Mouse (Mus musculus) large intestine, adult 2 months (tissue): ENCODE measurements at regions not wholly inside any gene's neighbourhood (a gene's known extent, or its start where the extent isn't known, plus 50 kb on each side); places are given as distances from the start of the nearest gene placed in this dataset.
A peak's percentile ranks its signal among the peaks of the same experiment; 100 is the strongest.
"Not testable (repeated sequence)": the region's sequence is repeated elsewhere in the genome, so short reads cannot be mapped to it uniquely, and the experiment has no call there.

Experiments
- DNase-seq: peaks from one replicate; pipeline ENCODE4 v3.0.0-alpha.2; 2012; ENCODE audit warnings: low read depth, low spot score
- WGBS: fragments of 180-500 bp; shearing (Covaris S2); methylation state at CpG from one replicate; pipeline ENCODE4 v1.1.7; 2018; 5-methylcytosine and 5-hydroxymethylcytosine counted together

DNA sequence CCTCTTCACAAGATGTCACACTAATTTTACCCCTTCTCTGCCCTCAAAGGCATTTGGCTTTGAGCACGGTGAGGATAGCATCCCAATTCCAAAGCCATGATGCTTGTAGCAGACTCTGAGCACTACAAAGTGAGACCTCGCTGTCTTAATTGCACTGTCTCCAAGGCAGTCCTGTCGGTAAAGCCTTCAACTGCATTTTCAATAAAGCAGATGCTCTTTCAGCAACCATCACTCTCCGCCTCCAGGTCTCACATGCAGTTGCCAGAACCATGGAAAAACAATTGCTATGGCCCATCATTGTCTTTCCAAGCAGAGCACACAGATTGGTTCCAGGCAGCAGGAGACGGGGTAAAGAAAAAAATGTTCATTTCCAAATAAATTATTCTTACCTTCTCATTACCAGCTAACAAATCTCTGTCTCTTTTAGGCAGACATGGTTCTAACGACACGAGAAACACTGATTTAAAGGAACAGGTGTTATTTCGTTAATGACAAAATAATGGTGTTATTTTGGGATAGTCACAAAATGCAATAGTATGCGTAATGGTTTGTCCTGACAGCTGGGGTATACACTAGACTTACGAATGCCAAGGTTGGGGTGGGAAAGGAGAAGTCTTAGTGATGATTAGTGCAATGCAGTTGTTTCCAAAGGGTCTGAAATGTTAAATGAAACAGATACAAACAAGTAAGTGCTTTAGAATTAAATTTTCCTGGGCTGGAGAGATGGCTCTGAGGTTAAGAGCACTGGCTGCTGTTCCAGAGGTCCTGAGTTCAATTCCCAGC is 175.2 kb downstream of the Enc1 start:
- no peak for DNase-seq
- WGBS = 85% methylated on average over 10 of the region's 10 CpGs

DNA sequence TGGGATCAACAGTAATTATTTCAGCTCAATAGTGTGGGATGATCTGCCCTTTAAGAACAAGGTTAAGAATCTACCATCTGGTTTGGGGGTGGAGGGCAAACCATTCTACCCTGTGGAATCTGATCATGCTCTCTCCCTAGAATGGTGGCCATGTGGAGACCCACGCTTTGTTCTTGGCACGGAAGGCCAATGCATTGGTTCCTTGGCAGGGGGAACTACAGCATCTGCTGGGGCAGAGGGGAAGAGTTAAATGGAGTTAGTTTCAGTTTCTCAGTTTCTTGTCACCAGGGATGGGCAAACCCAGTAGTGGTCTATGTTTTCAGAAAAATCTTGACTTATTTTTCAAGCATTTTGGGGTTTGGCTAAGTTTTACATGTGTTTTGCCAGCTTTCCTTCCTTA is 174.5 kb downstream of the Enc1 start:
- 87% methylated on average over 2 of the region's 2 CpGs for WGBS
- no peak for DNase-seq

DNA sequence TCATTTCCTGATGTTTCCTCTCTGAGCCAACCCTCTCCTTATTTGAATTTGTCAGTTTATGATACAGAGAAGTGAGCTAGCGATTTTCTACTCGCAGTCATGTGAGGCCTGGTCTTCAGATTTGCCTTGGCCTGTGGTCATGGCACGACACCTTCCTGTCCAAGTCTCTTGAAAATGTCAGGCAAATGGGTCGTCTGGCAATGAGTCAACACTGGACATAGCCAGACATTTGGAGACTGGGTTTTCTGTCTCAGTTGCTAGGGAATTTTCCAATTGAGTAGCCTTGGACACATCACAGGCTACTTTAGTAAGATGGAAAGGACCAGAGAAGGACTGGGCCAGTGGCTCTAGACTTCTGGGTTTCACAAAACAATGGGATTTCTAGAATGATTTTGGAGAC is 171.2 kb downstream of the Enc1 start:
- DNase-seq = no peak
- 79% methylated on average over 4 of the region's 4 CpGs for WGBS

DNA sequence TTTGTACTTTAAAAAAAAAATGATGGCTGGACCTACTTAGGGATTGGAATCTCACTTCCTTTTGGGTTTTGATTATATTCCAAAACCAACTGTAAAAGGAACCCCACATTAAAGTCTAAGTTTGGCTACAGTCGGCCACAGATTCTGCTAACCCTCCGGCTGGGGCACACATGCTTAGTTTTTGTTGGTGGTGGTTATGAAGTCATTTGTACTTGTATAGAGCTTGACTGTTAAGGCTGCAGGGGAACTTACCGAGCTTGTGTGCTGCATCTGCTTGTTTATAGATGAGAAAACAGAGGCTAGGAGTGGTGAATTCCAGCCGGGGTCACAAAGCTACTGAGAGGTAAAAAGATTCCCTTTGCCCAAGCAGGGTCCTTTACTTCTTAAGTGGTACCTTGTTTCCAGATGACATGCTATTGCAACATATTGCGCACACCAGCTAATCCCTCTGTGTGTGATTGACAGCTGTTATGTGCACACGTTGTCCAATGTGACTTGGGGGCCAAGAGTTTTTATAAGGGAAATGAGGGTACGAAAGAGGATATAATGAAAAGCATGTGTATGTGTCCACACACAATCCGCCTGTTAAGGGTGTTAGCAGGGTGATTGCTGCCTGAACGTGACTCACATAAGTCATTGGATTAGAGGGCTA is 169.8 kb downstream of the Enc1 start:
- DNase-seq = no peak
- WGBS = 78% methylated on average over 9 of the region's 9 CpGs

DNA sequence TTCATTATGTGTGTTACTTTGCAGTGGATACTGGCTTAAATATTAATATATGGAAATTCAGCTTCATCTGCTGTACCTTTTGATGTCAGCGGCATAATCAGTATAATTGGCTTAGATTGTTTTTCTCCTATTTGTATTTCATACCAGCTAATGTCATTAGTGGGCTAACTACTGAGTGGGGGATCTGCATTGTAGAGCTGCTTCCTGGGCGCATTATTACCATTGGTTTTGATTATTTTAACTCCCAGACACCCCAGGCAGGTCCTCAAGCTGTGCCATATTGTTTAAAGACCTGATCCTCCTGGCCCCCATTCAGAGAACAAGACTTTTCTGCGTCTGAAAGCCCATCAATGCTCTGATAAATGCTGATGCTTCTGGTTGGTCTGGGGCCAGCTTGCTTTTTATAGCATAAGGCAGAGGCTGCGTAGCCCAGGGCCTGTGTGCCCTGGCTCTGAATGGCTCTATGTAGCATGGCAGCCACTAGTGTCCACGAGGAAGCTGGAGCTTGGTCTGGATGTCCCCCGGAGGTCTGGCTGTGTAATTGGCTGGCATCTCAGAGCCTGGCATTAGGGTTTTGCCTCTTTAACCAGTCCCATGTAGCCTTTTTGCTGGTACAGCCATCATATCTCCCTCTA is 169.1 kb downstream of the Enc1 start:
- no peak for DNase-seq
- 88% methylated on average over 6 of the region's 6 CpGs for WGBS

DNA sequence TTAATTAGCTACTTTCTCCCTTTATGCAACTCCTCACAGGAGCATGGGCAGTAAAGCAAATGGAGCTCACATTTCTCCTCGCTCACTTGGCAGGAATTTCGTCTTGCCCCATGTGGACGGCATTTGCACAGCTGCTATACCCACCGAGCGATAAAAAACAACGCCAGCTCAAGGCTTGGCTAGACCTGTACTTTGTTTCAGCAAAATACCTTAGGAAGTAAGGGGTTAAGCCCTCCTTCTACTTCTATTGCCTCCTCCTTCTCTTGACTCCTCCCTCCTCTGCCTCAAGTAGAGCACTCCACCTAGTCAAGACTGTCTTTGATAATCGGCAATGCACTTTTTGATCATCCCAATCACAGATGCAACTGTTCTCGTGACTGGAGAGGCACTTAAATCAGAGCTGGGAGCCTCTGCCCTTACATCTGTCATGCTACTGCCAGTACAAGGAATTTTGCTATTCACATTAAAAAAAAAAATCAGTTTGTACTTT is 168.4 kb downstream of the Enc1 start:
- 81% methylated on average over 8 of the region's 8 CpGs for WGBS

DNA sequence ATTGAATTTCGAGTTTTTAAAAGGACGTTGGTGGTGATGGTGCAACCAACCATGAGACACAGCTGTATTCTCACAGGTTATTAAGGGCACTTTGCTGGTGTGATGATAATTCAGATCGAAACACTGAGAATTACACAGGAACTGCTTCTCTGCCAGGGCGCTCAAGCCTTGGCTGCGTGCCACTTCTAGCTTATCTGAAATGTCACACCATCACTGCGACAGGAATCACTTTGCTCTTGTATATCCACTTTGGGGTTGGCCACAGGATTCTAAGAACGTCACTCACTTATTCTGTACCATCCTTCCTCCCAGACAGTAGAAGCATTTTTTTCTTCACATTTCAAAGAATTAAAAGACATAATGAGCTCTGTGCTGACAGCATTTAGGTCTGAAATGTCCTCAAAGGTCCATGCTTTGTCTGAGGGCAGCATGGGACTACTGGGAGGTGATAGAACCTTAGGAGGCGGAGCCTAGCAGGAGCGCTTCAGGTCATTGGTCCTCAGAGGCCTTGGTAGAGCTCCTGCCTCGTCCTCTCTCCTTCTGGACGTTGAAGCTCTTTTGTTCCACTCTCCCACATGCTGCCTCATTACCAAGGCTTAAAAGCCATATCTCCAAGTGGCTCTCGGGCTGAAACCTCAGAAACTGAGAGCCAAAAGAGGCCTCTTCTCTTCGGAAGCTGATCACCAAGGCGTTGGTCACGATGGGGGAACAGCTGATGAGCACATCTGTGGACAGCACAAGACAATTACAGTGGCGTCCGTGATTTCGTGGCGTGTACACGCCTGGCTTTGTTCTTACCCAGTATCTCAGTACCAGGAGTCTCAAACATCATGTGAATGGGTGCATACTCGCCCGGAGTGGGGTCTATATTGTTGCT is 167.7 kb downstream of the Enc1 start:
- WGBS = 69% methylated on average over 22 of the region's 22 CpGs
- no peak for DNase-seq

More for the DNA sequence above, 168.4 kb downstream of the Enc1 start:
- no peak for DNase-seq

DNA sequence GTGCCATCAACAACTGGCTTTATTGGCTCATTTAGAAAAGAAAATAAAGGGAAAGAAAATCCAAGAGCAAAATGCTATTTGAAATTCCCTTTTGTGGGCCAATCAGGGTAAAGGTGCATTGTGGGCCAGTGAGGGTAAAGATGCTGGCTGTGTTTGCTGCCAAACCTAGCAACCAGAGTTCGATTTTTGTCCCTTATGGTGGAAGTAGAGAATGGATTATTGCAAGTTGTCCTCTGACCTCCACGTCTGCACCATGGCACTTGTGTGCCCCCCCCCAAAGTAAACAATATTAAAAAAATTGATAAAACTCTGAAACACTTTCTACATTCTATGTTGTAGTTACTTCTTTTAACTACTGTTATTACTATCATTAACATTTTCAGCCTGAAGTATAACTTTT is 166.9 kb downstream of the Enc1 start:
- 35% methylated on average over 2 of the region's 2 CpGs for WGBS
- no peak for DNase-seq

DNA sequence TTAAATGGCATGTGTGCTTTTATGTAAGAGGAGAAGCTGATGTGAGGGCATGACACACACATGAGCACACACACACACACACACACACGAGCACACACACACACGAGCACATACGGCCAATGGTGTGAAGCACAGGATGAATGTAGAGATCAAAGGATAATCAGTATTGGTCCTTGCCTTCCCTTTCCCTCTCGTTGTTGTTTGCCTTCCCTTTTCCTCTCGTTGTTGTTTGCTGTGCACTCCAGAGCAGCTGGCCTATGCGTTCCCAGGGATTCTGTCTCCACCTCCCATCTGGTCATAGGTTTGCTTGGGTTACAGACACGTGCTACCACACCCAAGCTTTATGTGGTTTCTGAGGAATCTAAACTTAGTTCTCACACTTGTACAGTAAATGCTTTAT is 165.8 kb downstream of the Enc1 start:
- 22% methylated on average over 7 of the region's 7 CpGs for WGBS
- DNase-seq = peak; percentile 68

DNA sequence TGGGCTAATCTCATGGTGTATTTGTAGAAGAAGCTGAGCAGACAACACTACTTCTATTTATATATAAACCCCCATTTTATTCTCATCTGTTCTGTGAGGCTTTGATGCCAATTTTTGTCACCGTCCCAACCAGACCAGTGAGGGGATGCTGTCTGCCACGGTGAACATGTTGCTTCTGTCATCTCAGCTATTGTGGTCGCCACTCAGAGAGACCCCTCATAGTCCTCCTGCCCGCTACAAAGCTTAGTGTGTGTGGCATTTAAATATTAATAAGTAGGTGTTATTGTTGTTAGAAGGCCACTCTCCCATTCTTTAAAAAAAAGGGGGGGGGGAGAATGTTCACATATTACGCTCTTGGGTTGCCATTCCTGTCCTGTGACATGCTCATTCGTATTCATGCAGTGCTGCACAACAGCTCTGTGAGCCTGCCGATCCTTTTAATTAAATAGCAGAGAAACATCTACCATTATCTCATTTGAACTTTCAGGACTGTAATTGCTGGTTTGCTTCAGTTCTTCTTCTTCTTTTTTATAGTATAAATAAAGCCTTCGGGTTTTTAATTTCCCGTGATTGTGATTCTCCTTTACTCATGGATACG is 161.4 kb downstream of the Enc1 start:
- WGBS = 95% methylated on average over 10 of the region's 10 CpGs

DNA sequence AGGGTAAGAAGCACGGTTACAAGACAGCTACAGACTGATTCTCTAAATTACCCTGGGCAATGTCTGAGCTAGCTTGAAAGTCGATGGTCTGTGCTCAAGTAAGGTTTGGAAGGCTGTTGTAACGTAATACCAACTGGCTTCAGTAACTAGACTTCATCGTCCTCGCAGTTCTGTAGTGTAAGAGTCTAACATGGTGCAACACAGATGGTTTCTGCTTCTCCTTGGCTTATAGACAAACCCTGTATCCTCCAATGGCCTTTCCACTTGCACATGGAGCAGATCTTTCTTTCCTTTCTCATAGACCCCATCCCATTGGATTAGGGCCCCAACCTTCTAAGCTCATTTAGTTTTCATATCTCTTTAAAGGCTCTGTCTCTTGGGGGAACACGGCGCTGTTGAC is 160.7 kb downstream of the Enc1 start:
- DNase-seq = no peak
- WGBS = 91% methylated on average over 7 of the region's 7 CpGs

More for the DNA sequence above, 161.4 kb downstream of the Enc1 start:
- no peak for DNase-seq

DNA sequence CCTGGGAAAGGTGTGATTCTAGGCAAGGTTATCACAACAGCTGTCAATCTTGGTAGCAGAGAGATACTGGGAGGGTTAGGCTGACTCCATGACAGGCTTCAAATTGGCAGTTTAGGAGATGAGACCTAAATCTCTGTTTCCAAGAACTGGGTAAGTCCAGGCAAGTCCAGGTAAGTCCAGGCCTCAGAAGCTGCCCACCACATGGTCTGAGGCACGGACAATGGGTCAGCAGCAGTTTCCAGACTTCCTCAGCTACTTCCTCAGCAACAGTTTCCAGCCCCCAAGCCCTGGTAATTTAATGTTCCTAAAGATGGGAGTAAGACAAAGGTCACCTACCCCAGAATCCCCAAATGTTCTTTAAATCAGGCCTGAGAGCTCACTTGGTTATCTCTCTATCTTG is 157.1 kb downstream of the Enc1 start:
- 70% methylated on average over 1 of the region's 1 CpGs for WGBS
- no peak for DNase-seq

DNA sequence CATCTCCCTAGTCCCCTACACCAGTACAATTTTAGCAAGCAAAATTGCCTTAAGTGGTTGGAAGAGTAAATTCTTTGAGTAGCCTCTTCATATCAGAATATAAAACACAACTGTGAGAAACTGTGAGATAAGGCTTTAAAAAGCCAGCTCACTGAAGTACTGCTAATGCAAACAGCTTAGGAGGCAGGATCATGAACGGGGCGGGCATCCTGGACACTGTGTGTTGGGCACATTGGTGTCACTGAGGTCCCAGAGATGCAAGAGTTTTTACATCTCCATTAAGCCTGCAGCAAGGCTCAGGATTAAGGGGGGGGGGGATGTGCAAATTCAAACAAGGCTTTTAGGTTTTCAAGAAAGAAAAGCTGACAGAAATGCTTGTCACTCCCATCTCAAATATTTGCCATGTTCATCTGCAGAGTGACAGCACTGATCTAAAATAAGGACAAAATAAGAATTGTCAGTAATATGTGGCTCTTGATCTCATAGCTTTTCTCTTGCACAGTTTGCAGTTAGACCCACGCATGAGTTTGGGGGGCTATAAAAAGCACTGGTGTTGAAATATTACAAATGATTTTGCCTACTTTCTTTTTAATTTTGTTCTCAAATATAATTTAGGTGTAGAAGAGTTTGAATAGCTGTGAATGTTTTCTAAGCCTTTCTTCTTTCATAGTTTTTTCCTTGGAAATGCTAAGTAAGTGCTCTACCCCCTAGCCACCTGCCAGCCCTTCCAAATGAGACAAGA is 156.2 kb downstream of the Enc1 start:
- no peak for DNase-seq

DNA sequence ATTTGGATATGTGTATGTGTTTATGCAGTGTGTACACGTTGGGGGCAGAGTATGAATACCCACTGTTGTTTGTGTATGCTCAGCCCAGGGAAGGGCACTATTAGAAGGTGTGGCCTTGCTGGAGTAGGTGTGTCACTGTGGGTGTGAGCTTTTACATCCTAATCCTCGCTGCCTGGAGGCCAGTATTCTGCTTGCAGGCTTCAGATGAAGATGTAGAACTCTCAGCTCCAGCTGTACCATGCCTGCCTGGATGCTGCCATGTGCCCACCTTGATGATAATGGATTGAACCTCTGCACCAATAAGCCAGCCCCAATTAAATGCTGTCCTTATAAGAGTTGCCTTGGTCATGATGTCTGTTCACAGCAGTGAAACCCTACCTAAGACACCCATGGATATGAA is 155.4 kb downstream of the Enc1 start:
- WGBS = 44% methylated on average over 2 of the region's 2 CpGs

More for the DNA sequence above, 156.2 kb downstream of the Enc1 start:
- 83% methylated on average over 3 of the region's 3 CpGs for WGBS

DNA sequence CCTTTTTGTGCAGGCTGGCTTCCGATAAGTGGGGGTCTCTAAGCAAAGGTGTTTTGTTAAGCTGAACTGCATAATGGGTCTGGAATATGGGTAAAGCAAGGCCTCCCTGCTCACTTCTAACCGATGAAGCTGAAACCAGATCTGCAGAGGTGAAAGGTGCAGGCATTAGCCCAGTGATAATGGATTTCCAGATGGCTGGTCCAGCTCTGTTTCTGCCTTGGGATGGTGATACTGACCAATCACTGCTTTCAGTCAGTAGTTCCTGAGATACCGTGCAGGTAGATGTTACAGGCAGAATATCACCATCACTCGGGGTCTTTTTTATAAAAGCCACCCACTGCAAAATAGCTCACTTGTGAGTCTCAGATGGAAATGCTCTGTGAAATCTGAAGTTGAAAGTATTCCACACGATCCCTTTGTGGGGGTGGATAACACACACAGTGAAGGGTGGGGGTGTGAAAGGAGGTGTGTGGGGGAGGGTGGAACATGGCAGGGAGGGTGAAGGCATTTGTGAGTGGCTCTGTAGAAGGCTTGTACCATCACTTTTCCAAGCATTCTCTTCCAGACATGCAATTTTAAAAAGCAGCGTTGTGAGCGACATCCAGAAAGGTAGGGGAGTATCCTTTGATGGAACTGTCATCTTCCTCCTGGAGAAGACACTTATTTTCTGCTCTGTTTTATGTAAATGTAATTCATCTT is 154.0 kb downstream of the Enc1 start:
- WGBS = 90% methylated on average over 7 of the region's 7 CpGs

More for the DNA sequence above, 155.4 kb downstream of the Enc1 start:
- not testable (repeated sequence) for DNase-seq

DNA sequence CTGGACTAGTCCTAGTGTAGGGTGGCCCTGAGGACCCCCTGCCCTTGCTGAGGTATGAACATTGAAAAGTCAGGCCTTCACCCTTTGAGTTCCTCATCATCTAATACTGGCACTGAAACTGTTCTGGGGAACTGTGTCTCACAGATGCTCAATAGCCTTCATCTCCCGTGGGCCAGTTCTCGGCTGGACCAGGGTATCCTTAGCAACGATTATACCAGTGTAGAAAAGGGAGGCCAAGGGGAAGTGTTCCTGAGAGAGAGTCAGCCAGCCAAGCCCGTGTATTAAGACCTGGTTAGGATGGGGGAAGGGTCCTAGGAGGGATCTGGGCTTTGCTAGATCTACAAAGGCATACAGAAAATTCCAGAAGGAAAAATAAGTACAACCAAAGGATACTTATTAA is 153.2 kb downstream of the Enc1 start:
- WGBS = 89% methylated on average over 4 of the region's 4 CpGs
- no peak for DNase-seq

More for the DNA sequence above, 154.0 kb downstream of the Enc1 start:
- DNase-seq = no peak

DNA sequence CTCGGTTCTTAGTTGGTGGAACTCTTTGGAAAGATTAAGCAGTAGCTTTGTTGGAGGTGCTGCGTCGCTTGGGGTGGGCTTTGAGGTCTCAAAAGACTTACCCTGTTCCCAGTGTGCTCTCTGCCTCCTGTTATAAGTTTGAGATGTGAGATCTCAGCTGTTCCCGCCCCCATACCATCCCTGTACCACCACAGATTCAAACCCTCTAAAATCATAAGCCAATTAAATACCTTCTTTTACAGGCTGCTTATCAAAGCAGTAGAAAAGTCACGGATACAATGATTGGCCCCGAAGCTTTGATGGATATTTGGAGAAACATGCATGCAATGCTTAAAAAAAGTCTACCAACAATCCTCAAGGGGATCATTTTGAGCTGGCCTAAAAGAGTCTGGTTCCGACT is 152.6 kb downstream of the Enc1 start:
- WGBS = 90% methylated on average over 7 of the region's 7 CpGs
- no peak for DNase-seq

DNA sequence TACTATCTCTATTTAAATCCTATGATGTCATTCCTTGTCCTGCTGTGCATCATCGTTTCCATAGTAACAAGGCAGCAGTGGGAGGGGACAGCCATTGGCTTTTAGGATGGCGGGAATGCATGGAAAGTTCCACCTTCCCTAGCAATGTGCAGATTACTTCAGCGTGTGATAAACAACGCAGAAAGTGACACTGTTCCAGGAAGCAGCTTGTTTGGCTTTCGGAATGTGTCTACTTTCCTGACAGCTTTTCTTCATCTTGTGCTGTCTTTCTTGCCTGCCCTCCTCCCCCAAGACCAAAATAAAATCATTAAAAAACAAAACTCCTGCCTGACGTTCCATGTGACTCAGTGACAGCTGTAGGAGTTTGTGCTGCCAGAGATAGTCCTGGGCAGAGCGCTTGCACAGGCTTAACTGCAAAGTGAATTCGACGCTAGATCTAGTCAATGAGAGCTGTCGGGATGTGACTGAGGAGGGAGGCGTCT is 149.6 kb downstream of the Enc1 start:
- WGBS = 21% methylated on average over 11 of the region's 11 CpGs

More for the DNA sequence above, 149.6 kb downstream of the Enc1 start:
- no peak for DNase-seq
